Mouse (Mus musculus): Measurements from ENCODE around the gene Serpinb6b. TPM values are rescaled to one million over a fixed set of nuclear protein-coding genes. Genes with fewer than 3 reads are reported as not detected.
A peak's percentile ranks its signal among the peaks of the same experiment; 100 is the strongest.

The Serpinb6b gene
- polyA plus RNA-seq, 1 experiment: not detected

GRCm38 (mm10) chr13:33001341-33001740, 36.3 kb downstream of the Serpinb6b start:
- Histone ChIP-seq H3K27ac (ENCODE audit: insufficient read depth, low read depth, low read length) (no peak overlapping the region), H3K4me1 (ENCODE audit: control insufficient read depth, insufficient read depth, low read length) (peaks cover 3% of the 10 kb centered on the region), H3K4me3 (ENCODE audit: insufficient read depth, low read depth, low read length) (no peak overlapping the region)
- no peak for TF ChIP-seq POLR2A (IDR thresholded peaks at IDR 0.05; ENCODE audit: insufficient read depth, low read depth, low read length)
- TF ChIP-seq CTCF (IDR thresholded peaks at IDR 0.05; ENCODE audit: insufficient read depth, low read depth, low read length): no peak
- 93% methylated on average over 5 of the region's 5 CpGs for WGBS

DNA sequence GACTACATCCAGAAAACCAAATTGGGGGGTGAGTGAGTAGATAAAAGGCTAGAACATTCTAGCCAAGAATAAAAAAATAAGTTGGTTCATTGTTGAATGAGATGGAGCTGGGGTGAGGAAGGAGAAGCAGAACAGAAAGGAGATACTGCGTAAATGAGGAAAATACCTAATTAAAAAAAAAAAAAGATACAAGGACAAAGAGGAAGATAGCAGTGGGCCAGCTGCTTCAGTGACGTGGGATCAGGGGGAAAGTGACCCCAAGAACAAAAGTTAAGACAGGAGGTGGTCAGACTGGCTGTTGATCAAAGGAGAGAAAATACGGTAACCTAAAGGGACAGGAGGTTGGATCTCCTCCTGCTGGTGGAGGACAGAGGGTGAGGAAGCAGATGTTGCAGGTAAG, 37.9 kb downstream of the Serpinb6b start, which contains the start of gene Serpinb9:
Gene Serpinb9, plus strand, starts transcription at position 301 of the 400 bp plus-strand sequence.
- Histone ChIP-seq H3K4me1 (ENCODE audit: control insufficient read depth, insufficient read depth, low read length) (peaks cover 3% of the 10 kb centered on the region), H3K27ac (ENCODE audit: insufficient read depth, low read depth, low read length) (no peak within 1 kb of the TSS), H3K4me3 (ENCODE audit: insufficient read depth, low read depth, low read length) (no peak within 1 kb of the TSS; the same call in 1 of the 2 replicates)
- TF ChIP-seq CTCF (IDR thresholded peaks at IDR 0.05; ENCODE audit: insufficient read depth, low read depth, low read length) (no peak), POLR2A (IDR thresholded peaks at IDR 0.05; ENCODE audit: insufficient read depth, low read depth, low read length) (no peak)
- 92% methylated on average over 3 of the region's 3 CpGs for WGBS

GRCm38 (mm10) chr13:33003523-33004413, 38.8 kb downstream of the Serpinb6b start:
- TF ChIP-seq CTCF (IDR thresholded peaks at IDR 0.05; ENCODE audit: insufficient read depth, low read depth, low read length) (no peak), POLR2A (IDR thresholded peaks at IDR 0.05; ENCODE audit: insufficient read depth, low read depth, low read length) (no peak)
- peak overlapping the region; percentile 11; the same call in 1 of the 2 replicates for H3K27ac ChIP-seq (ENCODE audit: insufficient read depth, low read depth, low read length)

GRCm38 (mm10) chr13:33004414-33005105, 39.6 kb downstream of the Serpinb6b start:
- H3K4me3 ChIP-seq (ENCODE audit: insufficient read depth, low read depth, low read length): peak overlapping the region; percentile 45
- 16% methylated on average over 12 of the region's 12 CpGs for WGBS
- peak overlapping the region; percentile 11; the same call in 1 of the 2 replicates for H3K27ac ChIP-seq (ENCODE audit: insufficient read depth, low read depth, low read length)
- TF ChIP-seq CTCF (IDR thresholded peaks at IDR 0.05; ENCODE audit: insufficient read depth, low read depth, low read length): peak; percentile 67
- no peak for TF ChIP-seq POLR2A (IDR thresholded peaks at IDR 0.05; ENCODE audit: insufficient read depth, low read depth, low read length)
- peaks cover 3% of the 10 kb centered on the region for H3K4me1 ChIP-seq (ENCODE audit: control insufficient read depth, insufficient read depth, low read length)

More at GRCm38 (mm10) chr13:33003523-33004413, 38.8 kb downstream of the Serpinb6b start:
- peak overlapping the region; percentile 45 for H3K4me3 ChIP-seq (ENCODE audit: insufficient read depth, low read depth, low read length)
- peaks cover 3% of the 10 kb centered on the region for H3K4me1 ChIP-seq (ENCODE audit: control insufficient read depth, insufficient read depth, low read length)
- WGBS: 54% methylated on average over 9 of the region's 9 CpGs

DNA sequence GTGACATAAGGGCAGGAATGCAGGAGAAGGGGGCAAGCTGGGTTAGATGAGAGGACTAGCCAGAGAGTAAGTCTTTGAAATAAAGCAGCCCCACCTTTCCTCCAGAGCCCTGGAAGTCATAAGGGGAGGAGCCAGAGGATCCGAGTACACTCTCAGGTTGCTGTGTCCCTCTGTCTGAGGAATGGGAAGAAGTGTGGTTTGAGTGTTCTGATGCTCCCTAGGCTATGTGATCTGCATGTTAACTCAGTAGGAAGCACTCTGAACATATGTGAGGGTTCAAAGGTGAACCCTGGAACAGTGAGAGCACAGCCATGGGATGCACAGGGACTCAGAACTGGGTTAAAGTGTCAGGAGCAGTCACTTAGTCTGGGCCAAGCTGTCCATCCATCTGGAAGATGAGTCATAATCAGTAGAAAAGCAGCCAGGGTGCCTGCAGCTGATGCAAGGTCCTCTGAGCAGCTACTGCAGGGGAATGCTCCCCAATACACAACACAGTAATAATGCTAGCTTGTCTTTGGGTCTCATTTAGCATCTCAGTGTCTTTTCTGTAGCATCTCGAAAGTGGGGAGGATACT, 40.6 kb downstream of the Serpinb6b start:
- Histone ChIP-seq H3K4me3 (ENCODE audit: insufficient read depth, low read depth, low read length) (no peak overlapping the region), H3K4me1 (ENCODE audit: control insufficient read depth, insufficient read depth, low read length) (peaks cover 3% of the 10 kb centered on the region), H3K27ac (ENCODE audit: insufficient read depth, low read depth, low read length) (no peak overlapping the region)
- no peak for TF ChIP-seq POLR2A (IDR thresholded peaks at IDR 0.05; ENCODE audit: insufficient read depth, low read depth, low read length)
- no peak for TF ChIP-seq CTCF (IDR thresholded peaks at IDR 0.05; ENCODE audit: insufficient read depth, low read depth, low read length)
- WGBS: 82% methylated on average over 2 of the region's 2 CpGs

- WGBS: 86% methylated on average over 3 of the region's 3 CpGs
- no peak overlapping the region for H3K4me3 ChIP-seq (ENCODE audit: insufficient read depth, low read depth, low read length)
- peaks cover 3% of the 10 kb centered on the region for H3K4me1 ChIP-seq (ENCODE audit: control insufficient read depth, insufficient read depth, low read length)
- H3K27ac ChIP-seq (ENCODE audit: insufficient read depth, low read depth, low read length): no peak overlapping the region
- TF ChIP-seq CTCF (IDR thresholded peaks at IDR 0.05; ENCODE audit: insufficient read depth, low read depth, low read length) (no peak), POLR2A (IDR thresholded peaks at IDR 0.05; ENCODE audit: insufficient read depth, low read depth, low read length) (no peak)
Measured at GRCm38 (mm10) chr13:33006555-33006954, 41.5 kb downstream of the Serpinb6b start.

DNA sequence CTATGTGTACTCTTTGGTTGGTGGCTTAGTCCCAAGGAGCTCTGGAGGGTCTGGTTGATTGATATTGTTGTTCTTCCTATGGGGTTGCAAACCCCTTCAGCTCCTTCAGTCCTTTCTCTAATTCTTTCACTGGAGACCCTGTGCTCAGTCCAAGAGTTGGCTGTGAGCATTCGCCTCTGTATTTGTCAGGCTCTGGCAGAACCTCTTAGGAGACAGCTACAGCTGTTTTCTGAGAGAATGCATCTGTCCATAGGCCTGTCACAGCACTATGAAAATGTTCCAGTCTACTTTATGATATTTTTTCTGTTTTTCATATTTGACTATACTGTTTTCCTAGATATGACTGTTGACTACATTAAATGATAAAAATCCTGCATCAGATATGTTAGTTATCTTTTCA, 47.4 kb downstream of the Serpinb6b start:
- Histone ChIP-seq H3K4me1 (ENCODE audit: control insufficient read depth, insufficient read depth, low read length) (no peaks in the 10 kb centered on the region), H3K4me3 (ENCODE audit: insufficient read depth, low read depth, low read length) (no peak overlapping the region), H3K27ac (ENCODE audit: insufficient read depth, low read depth, low read length) (no peak overlapping the region)
- TF ChIP-seq POLR2A (IDR thresholded peaks at IDR 0.05; ENCODE audit: insufficient read depth, low read depth, low read length) (no peak), CTCF (IDR thresholded peaks at IDR 0.05; ENCODE audit: insufficient read depth, low read depth, low read length) (no peak)
- WGBS: 63% methylated on average over 1 of the region's 1 CpGs

DNA sequence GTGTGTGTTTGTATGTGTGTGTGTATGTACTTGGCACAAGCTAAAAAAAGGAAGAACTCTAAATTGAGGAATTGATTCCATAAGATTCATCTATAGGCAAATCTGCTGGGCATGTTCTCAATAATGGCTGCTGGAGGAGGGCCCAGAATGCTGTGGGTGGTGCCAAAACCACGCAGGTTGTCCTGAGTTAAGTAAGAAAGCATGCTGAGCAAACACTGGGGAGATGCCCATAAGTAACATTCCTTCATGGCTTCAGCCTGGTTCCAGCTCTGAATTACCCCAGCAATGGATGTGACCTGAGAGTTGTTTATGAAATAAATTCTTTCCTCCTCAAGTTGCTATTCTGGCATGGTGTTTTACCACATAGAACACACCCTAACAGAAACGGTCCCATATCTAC, 48.3 kb downstream of the Serpinb6b start:
- 69% methylated on average over 2 of the region's 2 CpGs for WGBS

More for the DNA sequence above, 48.3 kb downstream of the Serpinb6b start:
- Histone ChIP-seq H3K27ac (ENCODE audit: insufficient read depth, low read depth, low read length) (no peak overlapping the region), H3K4me1 (ENCODE audit: control insufficient read depth, insufficient read depth, low read length) (no peaks in the 10 kb centered on the region), H3K4me3 (ENCODE audit: insufficient read depth, low read depth, low read length) (no peak overlapping the region)
- no peak for TF ChIP-seq CTCF (IDR thresholded peaks at IDR 0.05; ENCODE audit: insufficient read depth, low read depth, low read length)
- no peak for TF ChIP-seq POLR2A (IDR thresholded peaks at IDR 0.05; ENCODE audit: insufficient read depth, low read depth, low read length)

Data from olfactory bulb, adult 2 months (tissue).